Mouse (Mus musculus): ENCODE results near the gene Gm37240.

GRCm38 (mm10) chr3:84504291-84504690 is 1383.0 kb downstream of the Gm37240 start:
- TF ChIP-seq CTCF (IDR thresholded peaks at IDR 0.05; ENCODE audit: low read depth, low read length): no peak
- no peak for TF ChIP-seq POLR2AphosphoS5 (IDR thresholded peaks at IDR 0.05; ENCODE audit: insufficient replicate concordance, low read depth, low read length)
